Mouse (Mus musculus) cerebellum, postnatal 4 days (tissue): ENCODE measurements around the gene Pld4.

Experiments used
- DNase-seq, 2 experiments: peaks; one replicate each; pipeline ENCODE4 v3.0.0; 2022; ENCODE audit warnings: low spot score in 2 of 2, mixed read lengths in 1 of 2

The Pld4 gene

DNA sequence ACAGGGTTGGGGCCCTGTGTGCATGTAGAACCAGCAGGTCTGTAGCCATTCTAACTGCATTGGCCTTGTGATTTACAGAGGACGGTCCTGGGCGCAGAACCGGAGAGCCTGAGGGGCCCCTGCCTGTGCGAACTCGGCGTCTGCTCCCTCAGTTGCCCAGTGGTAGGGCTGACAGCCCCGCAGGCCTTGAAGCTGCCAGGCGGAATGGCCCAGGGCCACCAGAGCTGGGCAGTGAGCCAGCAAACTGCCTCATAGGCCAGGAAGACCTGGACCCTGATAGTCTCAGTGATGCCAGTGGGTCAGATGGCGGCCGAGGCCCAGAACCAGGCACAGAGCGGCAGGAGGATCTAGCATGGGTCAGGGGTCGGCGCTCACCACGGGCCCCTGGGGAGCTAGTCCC, 22.7 kb upstream of the Pld4 start:
- peak in 1 of 2 experiments; percentile 91 for DNase-seq

DNA sequence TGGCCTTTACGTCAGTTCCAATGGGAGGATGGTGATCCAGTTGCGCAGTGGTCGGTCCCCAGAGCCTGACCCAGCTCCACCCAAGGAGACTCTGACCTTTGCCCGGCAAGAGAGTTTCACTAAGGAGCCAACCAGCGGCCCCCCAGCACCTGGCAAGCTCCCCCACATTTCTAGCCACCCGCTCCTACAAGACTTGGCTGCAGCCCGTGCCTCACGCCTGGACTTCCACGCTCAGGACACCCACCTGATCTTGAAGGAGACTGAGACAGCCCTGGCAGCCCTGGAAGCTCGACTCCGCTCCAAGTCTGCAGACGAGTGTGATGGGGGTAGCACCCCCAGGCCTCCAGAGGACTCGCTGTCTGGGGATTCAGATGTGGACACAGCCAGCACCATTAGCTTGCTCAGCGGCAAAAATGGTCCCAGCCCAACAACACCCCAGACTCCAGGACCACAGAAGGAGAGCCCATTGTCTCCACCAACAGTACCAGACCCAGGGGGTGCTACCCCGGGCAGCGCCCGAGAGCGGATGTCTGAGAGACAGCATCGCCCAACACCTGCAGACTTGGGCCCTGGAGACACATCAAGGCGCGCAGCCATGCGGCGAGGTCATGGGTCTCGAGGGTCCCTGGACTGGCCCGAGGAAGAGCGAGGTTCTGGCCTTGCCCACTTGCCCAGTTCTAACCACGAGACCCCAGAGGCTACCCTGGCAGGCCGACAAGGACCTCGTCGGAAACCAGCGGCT, 22.0 kb upstream of the Pld4 start:
- DNase-seq: no peak

GRCm38 (mm10) chr12:112739023-112739568, 21.4 kb upstream of the Pld4 start:
- peak in 1 of 2 experiments; percentile 65 for DNase-seq

- no peak for DNase-seq
Measured at GRCm38 (mm10) chr12:112742768-112743167, 17.7 kb upstream of the Pld4 start.

DNA sequence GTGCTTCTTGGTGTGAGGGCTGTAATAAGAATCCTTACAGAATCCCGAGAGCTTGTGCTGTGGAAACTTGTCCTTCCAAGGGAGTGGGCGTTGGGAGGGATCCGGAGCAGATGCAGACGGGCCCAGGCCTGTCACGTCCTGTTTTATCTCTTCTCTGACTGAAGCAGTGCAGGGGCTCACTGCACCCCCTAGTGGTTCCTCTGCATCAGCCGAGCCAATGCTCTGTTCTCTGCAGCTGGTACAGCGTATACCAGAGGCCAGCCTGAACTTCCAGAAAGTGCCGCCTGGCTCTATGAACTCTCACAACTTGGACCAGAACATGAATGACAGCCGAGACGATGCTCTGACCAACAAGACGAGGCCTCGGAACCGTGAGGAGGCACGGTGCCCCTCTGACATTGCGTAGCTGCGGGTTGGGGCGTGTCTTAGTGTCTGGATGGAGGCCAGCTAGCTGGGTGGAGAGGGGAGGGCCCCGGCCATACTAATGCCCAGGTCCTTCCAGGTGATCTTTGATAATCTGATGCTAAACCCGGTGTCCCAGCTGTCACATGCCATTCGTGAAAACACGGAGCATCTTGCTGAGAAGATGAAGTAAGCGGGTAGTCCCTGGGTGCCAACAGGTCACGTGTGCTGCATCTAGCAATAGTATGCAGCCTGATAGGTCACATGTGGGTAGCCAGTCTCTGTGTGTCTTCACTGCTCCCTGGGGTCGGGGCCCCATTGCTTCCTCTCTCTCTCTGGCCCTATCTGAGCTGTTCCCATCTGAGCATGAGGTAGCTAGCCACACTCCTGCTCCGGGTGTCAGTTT, 17.1 kb upstream of the Pld4 start:
- peak in 1 of 2 experiments; percentile 83 for DNase-seq

GRCm38 (mm10) chr12:112744211-112744610, 16.2 kb upstream of the Pld4 start:
- DNase-seq: no peak

DNA sequence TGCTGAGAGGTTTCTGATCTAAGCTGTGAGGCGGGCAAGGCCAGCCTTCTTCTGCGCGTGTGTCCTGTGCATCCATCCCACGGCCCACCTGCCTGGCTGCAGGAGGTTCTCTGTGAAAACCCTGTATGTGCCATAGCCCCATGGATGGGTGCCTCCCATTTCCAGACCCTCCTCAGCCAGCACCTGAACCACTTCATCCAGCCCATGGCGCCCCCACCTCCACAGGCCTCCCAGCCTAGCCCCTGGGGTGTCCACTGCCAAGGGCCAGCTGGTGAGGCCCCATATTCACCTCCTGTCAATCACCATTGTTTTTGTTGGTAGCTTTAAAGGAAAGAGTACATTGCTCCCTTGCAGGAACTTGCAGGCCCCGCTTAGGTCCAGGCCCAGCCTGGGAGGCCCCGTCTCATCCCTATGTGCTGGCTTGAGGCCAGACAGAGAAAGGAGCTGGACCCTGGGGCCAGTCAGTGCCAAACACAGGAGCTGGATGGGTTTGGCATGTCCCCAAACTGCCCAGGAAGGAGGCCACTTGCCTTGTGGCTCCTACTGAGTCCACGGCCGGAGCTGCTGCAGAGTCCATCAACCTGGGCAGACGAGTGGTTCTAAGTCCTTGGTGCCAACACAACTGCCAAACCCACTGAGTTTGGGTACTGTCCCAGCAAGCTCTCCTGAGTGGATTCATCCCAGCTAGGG, 15.4 kb upstream of the Pld4 start:
- DNase-seq: peak in 1 of 2 experiments; percentile 29

GRCm38 (mm10) chr12:112745716-112746115, 14.7 kb upstream of the Pld4 start:
- no peak for DNase-seq

DNA sequence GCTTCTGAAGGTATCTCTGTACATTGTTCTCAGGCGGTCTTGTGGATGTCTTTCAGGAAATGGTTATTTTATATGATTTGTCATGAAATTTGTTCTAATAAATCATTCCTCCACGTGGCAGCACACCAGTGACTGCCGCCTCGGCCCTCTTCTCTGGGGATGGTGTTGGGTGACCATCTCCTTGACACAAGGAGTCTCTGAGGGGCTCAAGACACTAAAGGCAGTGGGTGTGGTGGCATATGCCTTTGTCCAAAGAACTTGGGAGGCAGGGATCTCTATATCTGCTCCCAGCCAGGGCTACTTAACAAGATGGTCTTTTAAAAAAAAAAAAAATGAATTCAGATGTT, 14.0 kb upstream of the Pld4 start:
- no peak for DNase-seq

- peak in 1 of 2 experiments; percentile 43 for DNase-seq
Measured at GRCm38 (mm10) chr12:112746808-112747605, 13.4 kb upstream of the Pld4 start.

GRCm38 (mm10) chr12:112747606-112747970, 12.9 kb upstream of the Pld4 start:
- DNase-seq: no peak

- DNase-seq: no peak
Measured at GRCm38 (mm10) chr12:112750976-112751375, 9.5 kb upstream of the Pld4 start.

- no peak for DNase-seq
Measured at GRCm38 (mm10) chr12:112752399-112752798, 8.1 kb upstream of the Pld4 start.

GRCm38 (mm10) chr12:112755900-112756299, 4.6 kb upstream of the Pld4 start:
- DNase-seq: no peak

DNA sequence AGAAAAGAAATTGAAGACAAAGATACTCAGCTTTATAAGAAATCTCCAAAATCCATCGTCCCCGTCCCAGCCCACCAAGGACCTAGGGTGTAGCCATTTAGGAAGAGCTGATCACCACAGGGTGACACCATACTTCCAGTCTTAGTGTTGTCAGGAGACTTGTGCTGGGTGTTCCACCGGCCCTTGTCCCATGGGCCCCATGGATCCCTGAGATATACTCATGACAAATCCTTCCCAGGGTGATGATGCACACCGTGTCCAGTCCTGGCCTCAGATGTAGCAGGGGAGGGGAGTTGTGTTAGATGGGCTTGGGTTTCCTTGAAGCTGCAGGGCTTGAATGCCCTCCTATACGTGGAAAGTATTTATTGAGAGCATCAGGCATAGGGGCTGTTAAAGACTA, 2.6 kb upstream of the Pld4 start:
- no peak for DNase-seq

- peak in 1 of 2 experiments; percentile 0 for DNase-seq
Measured at GRCm38 (mm10) chr12:112759471-112759870, 984 bp upstream of the Pld4 start.

DNA sequence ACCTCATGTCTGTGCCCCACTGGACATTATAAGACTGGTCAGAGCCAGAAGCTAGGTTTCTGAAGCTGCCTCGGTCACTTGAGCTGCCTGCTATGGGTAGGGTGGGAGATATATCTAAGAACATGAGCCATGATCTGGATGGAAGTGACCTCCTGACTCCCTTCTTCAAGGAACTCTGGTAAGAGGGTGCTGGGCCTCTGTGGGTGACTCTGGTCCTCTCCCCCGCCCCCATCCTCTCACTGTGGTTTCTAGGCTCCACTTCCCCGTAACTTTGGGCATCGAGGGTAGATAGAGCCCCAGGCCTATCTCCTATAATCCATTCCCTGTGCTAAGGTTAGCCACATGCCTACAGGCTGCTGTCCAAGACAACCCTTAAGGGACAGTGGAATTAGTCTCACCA, 956 bp downstream of the Pld4 start:
- no peak for DNase-seq

DNA sequence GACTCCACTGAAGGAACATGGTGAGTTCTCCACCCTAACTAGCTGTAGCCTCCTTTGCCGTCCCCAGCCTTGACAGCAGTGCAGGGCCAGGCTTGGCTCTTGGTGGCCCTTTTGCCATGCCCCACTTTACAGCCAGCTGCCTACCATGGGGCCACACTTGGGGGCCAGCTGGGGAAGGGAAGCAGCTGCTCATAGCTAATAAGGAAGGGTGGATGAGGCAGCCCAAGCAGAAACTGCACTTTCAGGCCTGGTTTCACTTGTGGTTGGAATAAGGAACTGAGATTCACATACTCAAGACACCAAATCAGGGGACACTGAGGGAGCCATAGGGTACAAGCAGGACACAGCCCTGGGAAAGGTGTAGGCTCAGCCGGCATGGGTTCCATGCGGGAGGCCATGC, 1.6 kb downstream of the Pld4 start:
- DNase-seq: no peak

DNA sequence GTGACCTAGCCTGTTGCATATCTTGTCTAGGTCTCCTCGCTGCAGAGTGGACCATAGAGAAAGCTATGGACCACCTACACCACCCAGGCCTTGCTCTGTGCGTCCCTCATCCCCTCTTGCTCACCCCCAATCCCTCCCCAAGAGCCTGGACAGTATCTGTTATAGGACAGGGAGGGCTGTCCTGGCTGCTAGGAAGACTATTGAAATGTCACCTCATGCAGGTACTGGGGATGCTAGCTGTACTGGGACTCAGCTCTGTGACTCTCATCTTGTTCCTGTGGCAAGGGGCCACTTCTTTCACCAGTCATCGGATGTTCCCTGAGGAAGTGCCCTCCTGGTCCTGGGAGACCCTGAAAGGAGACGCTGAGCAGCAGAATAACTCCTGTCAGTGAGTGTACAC, 2.7 kb downstream of the Pld4 start:
- no peak for DNase-seq

GRCm38 (mm10) chr12:112764141-112764540, 3.7 kb downstream of the Pld4 start:
- no peak for DNase-seq

- no peak for DNase-seq
Measured at GRCm38 (mm10) chr12:112764991-112765390, 4.5 kb downstream of the Pld4 start.

- no peak for DNase-seq
Measured at GRCm38 (mm10) chr12:112766586-112766985, 6.1 kb downstream of the Pld4 start.
